Mouse (Mus musculus) thymus, adult 2 months (tissue): Measurements from ENCODE around the gene Clstn1.

Source experiments
- CTCF ChIP-seq: fragments of 200-500 bp; IDR thresholded peaks from 2 replicates; pipeline ENCODE4 v1.5.1; 2012; ENCODE audit warnings: mild to moderate bottlenecking, control low read depth, low read length, moderate library complexity, borderline replicate concordance; ENCODE audit not compliant: control insufficient read depth, poor library complexity, insufficient read depth; ENCODE audit errors: extremely low read depth
- POLR2A ChIP-seq: fragments of 200-500 bp; IDR thresholded peaks from 2 replicates; pipeline ENCODE4 v1.6.1; 2012; ENCODE audit warnings: mild to moderate bottlenecking, low read length, control low read depth, moderate library complexity; ENCODE audit not compliant: control insufficient read depth, poor library complexity, insufficient read depth; ENCODE audit errors: extremely low read depth

DNA sequence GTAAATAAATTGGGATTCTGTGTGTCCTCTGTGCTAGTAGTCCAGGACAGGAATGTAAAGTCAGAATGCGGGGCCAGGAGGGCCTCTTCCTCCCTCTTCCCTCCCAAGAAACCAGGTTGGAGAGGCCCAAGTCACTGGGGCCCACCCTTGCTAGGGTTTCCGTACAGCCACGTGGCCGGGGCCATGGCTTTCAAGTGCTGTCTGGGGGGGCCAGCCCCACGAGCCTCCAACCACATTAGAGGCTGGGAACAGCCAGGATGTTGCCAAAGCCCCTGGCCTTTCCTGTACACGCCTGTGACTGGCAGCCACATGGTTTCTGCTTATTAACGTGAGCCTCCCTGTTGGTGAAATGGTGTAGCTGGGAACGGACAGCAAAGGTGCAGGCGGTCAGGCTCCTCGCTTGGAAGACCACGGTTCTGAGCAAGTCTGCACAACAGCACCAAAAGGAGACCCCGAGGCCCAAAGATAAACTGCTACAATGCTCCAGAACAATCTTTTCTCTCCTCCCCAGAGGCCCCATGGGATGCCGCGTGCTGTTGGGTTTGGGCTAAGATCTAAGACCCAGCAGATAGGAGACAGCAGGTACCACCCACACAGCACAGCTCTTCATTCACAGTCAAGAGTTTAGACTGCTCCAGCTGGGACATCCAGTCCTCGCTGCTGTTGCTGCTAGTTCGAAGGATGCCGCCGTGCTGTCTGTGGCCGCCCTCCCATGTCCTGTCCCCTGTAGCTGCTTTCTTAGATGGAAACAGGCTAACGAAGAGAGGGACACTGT is 62.0 kb downstream of the Clstn1 start:
- TF ChIP-seq CTCF, result no peak
- TF ChIP-seq POLR2A, result no peak
